17 mouse cellular contexts compared by ENCODE assay signal in the genomic region with DNA sequence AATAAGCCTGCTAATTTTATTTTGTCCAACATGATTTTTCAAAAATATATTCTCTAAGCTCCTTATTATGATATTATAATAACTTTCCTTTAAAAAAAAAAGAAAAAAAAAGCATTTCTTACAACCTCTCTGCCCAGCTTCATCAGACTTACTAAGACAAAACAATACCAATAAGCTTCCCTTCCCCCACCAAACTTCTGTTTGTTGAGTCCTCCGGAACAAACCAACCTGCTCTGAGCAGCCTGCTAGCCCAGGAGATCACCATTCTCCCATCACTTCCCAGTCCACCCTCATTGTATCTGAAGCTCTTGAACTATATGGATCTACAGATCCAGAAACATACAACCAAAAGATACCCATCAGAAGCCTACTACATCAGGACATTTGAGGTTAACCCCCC.
"Had no signal": no experiment of that assay in that cellular context is flagged by ENCODE, and none has a peak within 500 bp of the region (broad histone marks: within the 10 kb centered on the region; RNA-seq: fewer than 3 reads in every experiment).

No protein-coding gene starts in this region.

- H3K4me1 ChIP-seq: neural tube, embryonic 15.5 days had no signal

- H3K27me3 ChIP-seq: neural tube, embryonic 13.5 days; neural tube, embryonic 15.5 days had no signal

- H3K36me3 ChIP-seq: neural tube, embryonic 13.5 days; neural tube, embryonic 15.5 days had no signal

- H3K9ac ChIP-seq: liver, embryonic 14.5 days; lung, embryonic 14.5 days; neural tube, embryonic 13.5 days; neural tube, embryonic 15.5 days had no signal

- H3K27ac ChIP-seq: liver, embryonic 14.5 days; neural tube, embryonic 13.5 days; neural tube, embryonic 15.5 days had no signal

- H3K4me2 ChIP-seq: lung, embryonic 14.5 days; neural tube, embryonic 13.5 days; neural tube, embryonic 15.5 days had no signal

- ATAC-seq: midbrain, embryonic 16.5 days had no signal

- H3K4me3 ChIP-seq: myocyte; neural tube, embryonic 13.5 days; neural tube, embryonic 15.5 days had no signal

- H3K9me3 ChIP-seq: neural tube, embryonic 13.5 days; neural tube, embryonic 15.5 days had no signal

- DNase-seq: lung, adult 18-20 months; lung, embryonic 14.5 days; lung, postnatal 10 days; lung, postnatal 4 days; midbrain, embryonic 14.5 days; right cerebral cortex, adult 18-20 months; right cerebral cortex, postnatal 25 days; right cerebral cortex, postnatal 4 days; spleen, adult 18-20 months; thymus, adult 18-20 months; thymus, postnatal 14 days; thymus, postnatal 36 days had no signal
